Mouse (Mus musculus) liver, embryonic 13.5 days (tissue): ENCODE measurements at regions not wholly inside any gene's neighbourhood (a gene's known extent, or its start where the extent isn't known, plus 50 kb on each side); places are given as distances from the start of the nearest gene placed in this dataset.

ENCODE experiments used
- ATAC-seq: fragments of 200-750 bp; cut with Nextera tagmentation; 2 replicates; pipeline ENCODE4 v1.8.0; 2017; ENCODE audit warnings: low read depth, mild to moderate bottlenecking, moderate number of reproducible peaks, moderate library complexity
- DNase-seq: peaks from one replicate; pipeline ENCODE4 v3.0.0; 2022
- H3K27ac ChIP-seq: fragments of 300-500 bp; sonication (generic); 2 replicates; pipeline ENCODE4 v1.5.1; 2015; ENCODE audit warnings: moderate library complexity, mild to moderate bottlenecking, inconsistent platforms
- H3K27me3 ChIP-seq: fragments of 300-500 bp; sonication (generic); 2 replicates; pipeline ENCODE4 v1.6.1; 2015; ENCODE audit warnings: mild to moderate bottlenecking, inconsistent platforms
- H3K36me3 ChIP-seq: fragments of 300-500 bp; sonication (generic); 2 replicates; pipeline ENCODE4 v1.6.1; 2015; ENCODE audit warnings: mild to moderate bottlenecking, inconsistent platforms
- H3K4me1 ChIP-seq: fragments of 300-500 bp; sonication (generic); replicated peaks from 2 replicates; pipeline ENCODE4 v1.6.1; 2015; ENCODE audit warnings: inconsistent platforms
- H3K4me2 ChIP-seq: fragments of 300-500 bp; sonication (generic); 2 replicates; pipeline ENCODE4 v1.6.1; 2015; ENCODE audit warnings: inconsistent platforms, mild to moderate bottlenecking, moderate library complexity
- H3K4me3 ChIP-seq: fragments of 300-500 bp; sonication (generic); replicated peaks from 2 replicates; pipeline ENCODE4 v1.5.1; 2015; ENCODE audit warnings: mild to moderate bottlenecking, inconsistent platforms
- H3K9ac ChIP-seq: fragments of 300-500 bp; sonication (generic); 2 replicates; pipeline ENCODE4 v1.6.1; 2015; ENCODE audit warnings: mild to moderate bottlenecking, inconsistent platforms
- H3K9me3 ChIP-seq: fragments of 300-500 bp; sonication (generic); replicated peaks from 2 replicates; pipeline ENCODE4 v1.6.1; 2016; ENCODE audit warnings: inconsistent platforms
- WGBS: fragments of 180-500 bp; shearing (Covaris S2); methylation state at CpG from one replicate; pipeline ENCODE4 v1.1.7; 2015; ENCODE audit not compliant: insufficient replicate concordance; 5-methylcytosine and 5-hydroxymethylcytosine counted together

GRCm38 (mm10) chr19:21146860-21147390 lies 125.2 kb upstream of the Zfand5 start:
- H3K36me3 ChIP-seq = no peaks in the 10 kb centered on the region
- H3K27ac ChIP-seq = no peak overlapping the region
- no peak for ATAC-seq
- no peak for DNase-seq
- no peak overlapping the region for H3K4me2 ChIP-seq
- H3K9me3 ChIP-seq = no peaks in the 10 kb centered on the region
- H3K9ac ChIP-seq = no peak overlapping the region
- H3K4me1 ChIP-seq = peaks cover 4% of the 10 kb centered on the region; the same call in 1 of the 2 replicates
- no peaks in the 10 kb centered on the region for H3K27me3 ChIP-seq
- no peak overlapping the region for H3K4me3 ChIP-seq
- WGBS = 56% methylated on average over 4 of the region's 4 CpGs

- no peak overlapping the region for H3K27ac ChIP-seq
- no peak overlapping the region; the same call in 1 of the 2 replicates for H3K4me3 ChIP-seq
- H3K4me1 ChIP-seq = peaks cover 4% of the 10 kb centered on the region; the same call in 1 of the 2 replicates
- peak; percentile 0 for DNase-seq
- peak overlapping the region; percentile 43 for H3K4me2 ChIP-seq
- no peak overlapping the region for H3K9ac ChIP-seq
- 25% methylated on average over 13 of the region's 13 CpGs for WGBS
- no peaks in the 10 kb centered on the region for H3K9me3 ChIP-seq
- H3K27me3 ChIP-seq = no peaks in the 10 kb centered on the region
- H3K36me3 ChIP-seq = no peaks in the 10 kb centered on the region
- ATAC-seq = peak; percentile 60; the same call in 1 of the 2 replicates
These were observed 127.3 kb upstream of the Zfand5 start for GRCm38 (mm10) chr19:21144659-21145283.

GRCm38 (mm10) chr19:21143970-21144595 lies 128.0 kb upstream of the Zfand5 start:
- Histone ChIP-seq H3K9me3 (no peaks in the 10 kb centered on the region), H3K4me2 (peak overlapping the region; percentile 43), H3K4me3 (no peak overlapping the region; the same call in 1 of the 2 replicates), H3K27ac (no peak overlapping the region), H3K27me3 (no peaks in the 10 kb centered on the region), H3K4me1 (peaks cover 4% of the 10 kb centered on the region; the same call in 1 of the 2 replicates), H3K36me3 (no peaks in the 10 kb centered on the region), H3K9ac (no peak overlapping the region)
- DNase-seq (no peak), ATAC-seq (no peak)
- 17% methylated on average over 7 of the region's 7 CpGs for WGBS

- Histone ChIP-seq H3K36me3 (no peaks in the 10 kb centered on the region), H3K9ac (no peak overlapping the region), H3K9me3 (no peaks in the 10 kb centered on the region), H3K4me3 (no peak overlapping the region), H3K27me3 (no peaks in the 10 kb centered on the region), H3K4me2 (no peak overlapping the region), H3K4me1 (peaks cover 4% of the 10 kb centered on the region; the same call in 1 of the 2 replicates), H3K27ac (no peak overlapping the region)
- WGBS = 40% methylated on average over 3 of the region's 3 CpGs
- DNase-seq = no peak
- no peak for ATAC-seq
These were observed 131.6 kb upstream of the Zfand5 start for GRCm38 (mm10) chr19:21140456-21140855.

- DNase-seq = no peak
- no peak overlapping the region for H3K4me3 ChIP-seq
- no peak for ATAC-seq
- no peak overlapping the region for H3K4me2 ChIP-seq
- no peak overlapping the region for H3K27ac ChIP-seq
- H3K4me1 ChIP-seq = no peaks in the 10 kb centered on the region
- no peak overlapping the region for H3K9ac ChIP-seq
- no peaks in the 10 kb centered on the region for H3K27me3 ChIP-seq
- no peaks in the 10 kb centered on the region for H3K36me3 ChIP-seq
- no peaks in the 10 kb centered on the region for H3K9me3 ChIP-seq
- WGBS = 49% methylated on average over 8 of the region's 8 CpGs
These were observed 133.0 kb upstream of the Zfand5 start for GRCm38 (mm10) chr19:21138998-21139495.

- 67% methylated on average over 1 of the region's 1 CpGs for WGBS
- H3K9me3 ChIP-seq = no peaks in the 10 kb centered on the region
- ATAC-seq = no peak
These were observed 135.3 kb upstream of the Zfand5 start for GRCm38 (mm10) chr19:21136756-21137155.

GRCm38 (mm10) chr19:21135998-21136380 lies 136.1 kb upstream of the Zfand5 start:
- Histone ChIP-seq H3K4me1 (no peaks in the 10 kb centered on the region), H3K9me3 (no peaks in the 10 kb centered on the region), H3K27me3 (no peaks in the 10 kb centered on the region), H3K4me3 (no peak overlapping the region), H3K9ac (no peak overlapping the region), H3K27ac (no peak overlapping the region), H3K36me3 (no peaks in the 10 kb centered on the region), H3K4me2 (no peak overlapping the region)
- DNase-seq = no peak
- WGBS = 69% methylated on average over 5 of the region's 5 CpGs
- ATAC-seq = no peak

More at GRCm38 (mm10) chr19:21136756-21137155, 135.3 kb upstream of the Zfand5 start:
- H3K4me1 ChIP-seq = no peaks in the 10 kb centered on the region
- no peak overlapping the region for H3K4me2 ChIP-seq
- DNase-seq = no peak
- no peak overlapping the region for H3K4me3 ChIP-seq
- no peak overlapping the region for H3K27ac ChIP-seq
- no peaks in the 10 kb centered on the region for H3K36me3 ChIP-seq
- H3K9ac ChIP-seq = no peak overlapping the region
- H3K27me3 ChIP-seq = no peaks in the 10 kb centered on the region

GRCm38 (mm10) chr19:21135297-21135997 lies 136.6 kb upstream of the Zfand5 start:
- Histone ChIP-seq H3K4me1 (no peaks in the 10 kb centered on the region), H3K4me3 (no peak overlapping the region), H3K4me2 (no peak overlapping the region), H3K9me3 (no peaks in the 10 kb centered on the region), H3K36me3 (no peaks in the 10 kb centered on the region), H3K9ac (no peak overlapping the region), H3K27ac (no peak overlapping the region), H3K27me3 (no peaks in the 10 kb centered on the region)
- DNase-seq = no peak
- 52% methylated on average over 6 of the region's 6 CpGs for WGBS
- no peak for ATAC-seq

GRCm38 (mm10) chr19:21129653-21130052 lies 142.4 kb upstream of the Zfand5 start:
- ATAC-seq (no peak), DNase-seq (no peak)
- H3K36me3 ChIP-seq = no peaks in the 10 kb centered on the region
- WGBS = 78% methylated on average over 5 of the region's 5 CpGs
- H3K9me3 ChIP-seq = no peaks in the 10 kb centered on the region
- H3K27me3 ChIP-seq = no peaks in the 10 kb centered on the region
- no peak overlapping the region for H3K27ac ChIP-seq
- no peak overlapping the region for H3K9ac ChIP-seq
- H3K4me2 ChIP-seq = no peak overlapping the region
- no peaks in the 10 kb centered on the region for H3K4me1 ChIP-seq
- H3K4me3 ChIP-seq = no peak overlapping the region

- Histone ChIP-seq H3K4me2 (no peak overlapping the region), H3K9ac (no peak overlapping the region), H3K4me3 (no peak overlapping the region), H3K9me3 (no peaks in the 10 kb centered on the region), H3K36me3 (no peaks in the 10 kb centered on the region), H3K4me1 (no peaks in the 10 kb centered on the region), H3K27ac (no peak overlapping the region), H3K27me3 (no peaks in the 10 kb centered on the region)
- no peak for ATAC-seq
- WGBS = 48% methylated on average over 8 of the region's 8 CpGs
- DNase-seq = no peak
These were observed 144.9 kb upstream of the Zfand5 start for GRCm38 (mm10) chr19:21127079-21127745.

- Histone ChIP-seq H3K4me2 (no peak overlapping the region), H3K9ac (no peak overlapping the region), H3K4me3 (no peak overlapping the region), H3K36me3 (no peaks in the 10 kb centered on the region), H3K27me3 (no peaks in the 10 kb centered on the region), H3K9me3 (no peaks in the 10 kb centered on the region), H3K27ac (no peak overlapping the region), H3K4me1 (no peaks in the 10 kb centered on the region)
- 61% methylated on average over 2 of the region's 2 CpGs for WGBS
- ATAC-seq (no peak), DNase-seq (no peak)
These were observed 145.4 kb upstream of the Zfand5 start for GRCm38 (mm10) chr19:21126670-21127069.
